Mouse (Mus musculus) kidney, adult 2 months (tissue): ENCODE results near the gene Mob3b.

Experiments
- CTCF ChIP-seq: fragments of 200-500 bp; conservative IDR thresholded peaks from 2 replicates; pipeline ENCODE4 v1.5.1; 2011; ENCODE audit warnings: low read depth, mild to moderate bottlenecking, control low read depth, low read length, moderate library complexity, mixed read lengths; ENCODE audit not compliant: insufficient read depth, insufficient read length
- POLR2A ChIP-seq: fragments of 200-500 bp; IDR thresholded peaks from one replicate; pipeline ENCODE4 v1.6.1; 2011; ENCODE audit warnings: low read depth, low read length, control low read depth

DNA sequence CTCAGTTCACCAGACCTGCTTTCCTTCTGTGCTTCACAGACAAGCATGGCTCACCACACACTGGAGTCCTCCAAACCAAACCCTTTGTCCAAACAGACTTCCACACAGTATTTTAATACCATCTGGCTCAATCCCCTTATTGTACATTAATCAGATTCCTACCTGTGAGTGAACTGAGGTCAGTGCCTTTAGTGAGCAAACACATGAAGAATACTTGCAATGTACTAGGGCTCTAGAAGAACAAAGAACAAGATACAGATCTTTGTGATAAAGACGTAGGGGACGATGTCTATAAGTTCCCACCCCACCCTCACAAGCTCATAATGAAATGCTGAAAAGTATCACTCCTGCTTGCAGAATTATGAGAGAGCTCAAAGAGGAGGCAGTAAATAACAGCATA lies 38.4 kb downstream of the Mob3b start:
- TF ChIP-seq POLR2A: no peak
- no peak for TF ChIP-seq CTCF
